Mouse (Mus musculus): ENCODE results near the gene Olfr250. TPM values are rescaled to one million over a fixed set of nuclear protein-coding genes. Genes with fewer than 3 reads are reported as not detected.

The Olfr250 gene
- total and polyA plus RNA-seq, 2 experiments from 2014 or later = not detected

Other genes with a start within 250 kb of the Olfr250 start
- not detected in 2 replicates for gene Olfr890, start 224.4 kb upstream of the Olfr250 start, total RNA-seq (2014; rRNA removed)
- not detected in 2 replicates for gene Olfr890, start 224.4 kb upstream of the Olfr250 start, polyA plus RNA-seq (2015; fragmentation: Nextera tagmentation; extraction: Ambion mirVana)
- gene Olfr891, start 186.1 kb upstream of the Olfr250 start, total RNA-seq (2014; rRNA removed) = not detected in 2 replicates
- not detected in 2 replicates for gene Olfr891, start 186.1 kb upstream of the Olfr250 start, polyA plus RNA-seq (2015; fragmentation: Nextera tagmentation; extraction: Ambion mirVana)
- not detected in 2 replicates for gene Olfr893, start 158.5 kb upstream of the Olfr250 start, total RNA-seq (2014; rRNA removed)
- gene Olfr893, start 158.5 kb upstream of the Olfr250 start, polyA plus RNA-seq (2015; fragmentation: Nextera tagmentation; extraction: Ambion mirVana) = not detected in 2 replicates
- gene Olfr894, start 148.8 kb upstream of the Olfr250 start, total RNA-seq (2014; rRNA removed) = not detected in 2 replicates
- not detected in 2 replicates for gene Olfr894, start 148.8 kb upstream of the Olfr250 start, polyA plus RNA-seq (2015; fragmentation: Nextera tagmentation; extraction: Ambion mirVana)
- gene Olfr143, start 114.1 kb upstream of the Olfr250 start, total RNA-seq (2014; rRNA removed) = not detected in 2 replicates
- gene Olfr143, start 114.1 kb upstream of the Olfr250 start, polyA plus RNA-seq (2015; fragmentation: Nextera tagmentation; extraction: Ambion mirVana) = not detected in 2 replicates
- gene Olfr895, start 99.0 kb upstream of the Olfr250 start, total RNA-seq (2014; rRNA removed) = not detected in 2 replicates
- gene Olfr895, start 99.0 kb upstream of the Olfr250 start, polyA plus RNA-seq (2015; fragmentation: Nextera tagmentation; extraction: Ambion mirVana) = not detected in 2 replicates
- gene Olfr896-ps1, start 75.8 kb upstream of the Olfr250 start, total RNA-seq (2014; rRNA removed) = not detected in 2 replicates
- gene Olfr896-ps1, start 75.8 kb upstream of the Olfr250 start, polyA plus RNA-seq (2015; fragmentation: Nextera tagmentation; extraction: Ambion mirVana) = not detected in 2 replicates
- gene Olfr25, start 37.8 kb upstream of the Olfr250 start, total RNA-seq (2014; rRNA removed) = not detected in 2 replicates
- not detected in 2 replicates for gene Olfr25, start 37.8 kb upstream of the Olfr250 start, polyA plus RNA-seq (2015; fragmentation: Nextera tagmentation; extraction: Ambion mirVana)
- gene Olfr898, start 18.5 kb upstream of the Olfr250 start, total RNA-seq (2014; rRNA removed) = not detected in 2 replicates
- gene Olfr898, start 18.5 kb upstream of the Olfr250 start, polyA plus RNA-seq (2015; fragmentation: Nextera tagmentation; extraction: Ambion mirVana) = not detected in 2 replicates
- not detected in 2 replicates for gene Olfr251, start 10.2 kb downstream of the Olfr250 start, total RNA-seq (2014; rRNA removed)
- not detected in 2 replicates for gene Olfr251, start 10.2 kb downstream of the Olfr250 start, polyA plus RNA-seq (2015; fragmentation: Nextera tagmentation; extraction: Ambion mirVana)
- not detected in 2 replicates for gene Olfr147, start 34.8 kb downstream of the Olfr250 start, total RNA-seq (2014; rRNA removed)
- gene Olfr147, start 34.8 kb downstream of the Olfr250 start, polyA plus RNA-seq (2015; fragmentation: Nextera tagmentation; extraction: Ambion mirVana) = not detected in 2 replicates
- gene Olfr901, start 62.6 kb downstream of the Olfr250 start, total RNA-seq (2014; rRNA removed) = not detected in 2 replicates
- gene Olfr901, start 62.6 kb downstream of the Olfr250 start, polyA plus RNA-seq (2015; fragmentation: Nextera tagmentation; extraction: Ambion mirVana) = not detected in 2 replicates
- gene Olfr902, start 80.8 kb downstream of the Olfr250 start, total RNA-seq (2014; rRNA removed) = not detected in 2 replicates
- not detected in 2 replicates for gene Olfr902, start 80.8 kb downstream of the Olfr250 start, polyA plus RNA-seq (2015; fragmentation: Nextera tagmentation; extraction: Ambion mirVana)
- not detected in 2 replicates for gene Olfr904, start 96.2 kb downstream of the Olfr250 start, total RNA-seq (2014; rRNA removed)
- not detected in 2 replicates for gene Olfr904, start 96.2 kb downstream of the Olfr250 start, polyA plus RNA-seq (2015; fragmentation: Nextera tagmentation; extraction: Ambion mirVana)
- gene Olfr905, start 104.2 kb downstream of the Olfr250 start, total RNA-seq (2014; rRNA removed) = not detected in 2 replicates
- not detected in 2 replicates for gene Olfr905, start 104.2 kb downstream of the Olfr250 start, polyA plus RNA-seq (2015; fragmentation: Nextera tagmentation; extraction: Ambion mirVana)
- not detected in 2 replicates for gene Olfr906, start 120.2 kb downstream of the Olfr250 start, total RNA-seq (2014; rRNA removed)
- not detected in 2 replicates for gene Olfr906, start 120.2 kb downstream of the Olfr250 start, polyA plus RNA-seq (2015; fragmentation: Nextera tagmentation; extraction: Ambion mirVana)
- not detected in 2 replicates for gene Olfr907, start 128.9 kb downstream of the Olfr250 start, total RNA-seq (2014; rRNA removed)
- gene Olfr907, start 128.9 kb downstream of the Olfr250 start, polyA plus RNA-seq (2015; fragmentation: Nextera tagmentation; extraction: Ambion mirVana) = not detected in 2 replicates
- not detected in 2 replicates for gene Olfr911-ps1, start 154.7 kb downstream of the Olfr250 start, total RNA-seq (2014; rRNA removed)
- gene Olfr911-ps1, start 154.7 kb downstream of the Olfr250 start, polyA plus RNA-seq (2015; fragmentation: Nextera tagmentation; extraction: Ambion mirVana) = not detected in 2 replicates
- gene Olfr910, start 171.0 kb downstream of the Olfr250 start, total RNA-seq (2014; rRNA removed) = not detected in 2 replicates
- not detected in 2 replicates for gene Olfr910, start 171.0 kb downstream of the Olfr250 start, polyA plus RNA-seq (2015; fragmentation: Nextera tagmentation; extraction: Ambion mirVana)
- gene Olfr912, start 213.3 kb downstream of the Olfr250 start, total RNA-seq (2014; rRNA removed) = not detected in 2 replicates
- gene Olfr912, start 213.3 kb downstream of the Olfr250 start, polyA plus RNA-seq (2015; fragmentation: Nextera tagmentation; extraction: Ambion mirVana) = not detected in 2 replicates
- gene Olfr913, start 225.9 kb downstream of the Olfr250 start, total RNA-seq (2014; rRNA removed) = not detected in 2 replicates
- not detected in 2 replicates for gene Olfr913, start 225.9 kb downstream of the Olfr250 start, polyA plus RNA-seq (2015; fragmentation: Nextera tagmentation; extraction: Ambion mirVana)
- not detected in 2 replicates for gene Olfr914, start 238.2 kb downstream of the Olfr250 start, total RNA-seq (2014; rRNA removed)
- not detected in 2 replicates for gene Olfr914, start 238.2 kb downstream of the Olfr250 start, polyA plus RNA-seq (2015; fragmentation: Nextera tagmentation; extraction: Ambion mirVana)